ENCODE assay signal across 23 mouse cellular contexts in the genomic region with DNA sequence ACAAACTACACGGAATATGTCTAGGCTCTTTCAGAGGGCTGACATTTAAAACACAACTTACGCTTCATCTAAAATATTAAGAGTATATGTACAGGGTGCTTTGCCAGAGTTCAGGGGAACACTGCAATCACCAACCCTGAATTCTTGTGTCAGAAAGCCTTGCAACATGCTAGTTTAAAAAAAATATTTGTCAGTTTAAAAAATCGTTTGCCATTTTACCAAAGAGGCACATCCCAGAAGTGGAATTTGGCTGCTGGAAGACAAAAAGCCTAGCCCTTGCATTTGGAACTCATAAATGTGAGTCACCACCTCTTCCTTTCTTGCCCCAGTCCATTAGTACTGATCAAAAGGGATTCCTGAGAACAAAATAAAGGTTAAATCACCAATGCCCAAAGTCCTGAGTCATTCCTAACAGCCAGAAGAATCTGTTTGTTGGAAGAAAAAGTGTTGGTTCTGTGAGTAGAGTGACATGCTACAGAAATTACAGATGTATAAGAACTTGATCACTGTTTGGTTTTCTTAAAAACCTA. TPM values are rescaled to one million over a fixed set of nuclear protein-coding genes. Genes with fewer than 3 reads are reported as not detected.
A peak's percentile ranks its signal among the peaks of the same experiment; 100 is the strongest.
DNase-seq lines count a peak whose midpoint lies in the region; ATAC-seq and TF ChIP-seq lines count a peak whose summit lies in the region.
"Had no signal": no experiment of that assay in that cellular context is flagged by ENCODE, and none has a peak within 500 bp of the region (broad histone marks: within the 10 kb centered on the region; RNA-seq: fewer than 3 reads in every experiment).

No protein-coding gene starts in this region.

- ATAC-seq in cerebellum, adult (ENCODE audit: insufficient number of reproducible peaks, low FRiP score, low TSS enrichment): no peak
- ATAC-seq: activated CD4-positive, CD25-positive, alpha-beta regulatory T cell, adult 4 months; forebrain, embryonic 14.5 days; intestine, postnatal 0 days had no signal

- peak overlapping the region; percentile 48; the same call in 1 of the 2 replicates for H3K27ac ChIP-seq in layer of hippocampus, adult 2 months
- H3K27ac ChIP-seq: embryonic facial prominence, embryonic 10.5 days; embryonic facial prominence, embryonic 13.5 days; heart, adult 2 months; hindbrain, embryonic 12.5 days; hindbrain, embryonic 15.5 days had no signal

- peak; percentile 20 for DNase-seq in gastrocnemius, adult 18-20 months (ENCODE audit: low spot score)
- DNase-seq in gastrocnemius, postnatal 14 days: no peak
- no peak for DNase-seq in layer of hippocampus, adult 2 months (ENCODE audit: low spot score in 2 of 2)
- no peak for DNase-seq in layer of hippocampus, postnatal 14 days (ENCODE audit: low spot score in 2 of 2)
- peak; percentile 64 for DNase-seq in NIH3T3 (ENCODE audit: low read depth)
- DNase-seq in fibroblast of lung, adult 2 months (ENCODE audit: low read depth): peak; percentile 51
- DNase-seq in thymus, postnatal 4 days: no peak
- DNase-seq: B cell, adult 2 months; cerebellum, adult 11 months; cerebellum, adult 8-10 months; cerebellum, postnatal 10 days; cerebellum, postnatal 36 days; embryo, embryonic 11 days; forebrain, postnatal 0 days had no signal

- TF ChIP-seq CTCF in layer of hippocampus, adult 2 months (conservative IDR thresholded peaks at IDR 0.05): no peak

- H3K4me3 ChIP-seq in layer of hippocampus, adult 2 months: no peak overlapping the region
- H3K4me3 ChIP-seq: embryonic facial prominence, embryonic 10.5 days; embryonic facial prominence, embryonic 13.5 days; heart, adult 2 months; hindbrain, embryonic 12.5 days; hindbrain, embryonic 15.5 days had no signal

- intact Hi-C loops in gastrocnemius, postnatal 14 days (cut with DNase I; ENCODE audit: low total_unique reads): no loop called here

RNA-seq across cellular contexts. Expression of gene Spdl1, which starts 32.4 kb away (rescaled TPM):
- not detected for total RNA-seq in gastrocnemius, adult 18-20 months (2021)
- total RNA-seq in gastrocnemius, postnatal 14 days (2021): 1 to 10 TPM in 1 of 2 experiments, under 1 TPM in 1; 0.80 to 1.1 TPM
- 1 to 10 TPM in 1 of 2 experiments, under 1 TPM in 1; 0.71 to 1.1 TPM for total RNA-seq in layer of hippocampus, adult 2 months (2021)
- total RNA-seq in layer of hippocampus, postnatal 14 days (2021): 1 to 10 TPM in 1 of 2 experiments, under 1 TPM in 1; 0.88 to 1.0 TPM

Comparison
In these comparisons a context has a peak if more than half of its experiments do, and no peak if none do; other contexts are left out.
1. DNase-seq: peak in gastrocnemius, adult 18-20 months (single experiment), NIH3T3 (single experiment) and fibroblast of lung, adult 2 months (single experiment); none in gastrocnemius, postnatal 14 days (single experiment), layer of hippocampus, adult 2 months (0 of 2), layer of hippocampus, postnatal 14 days (0 of 2) and thymus, postnatal 4 days (single experiment).